Mouse (Mus musculus) limb, embryonic 10.5 days (tissue): ENCODE measurements around the gene Acta2. TPM values are rescaled to one million over a fixed set of nuclear protein-coding genes. Genes with fewer than 3 reads are reported as not detected.
"Not testable (repeated sequence)": the region's sequence is repeated elsewhere in the genome, so short reads cannot be mapped to it uniquely, and the experiment has no call there.

Experiments used
- DNase-seq: peaks from one replicate; pipeline ENCODE4 v3.0.0-alpha.2; 2017; ENCODE audit warnings: low spot score
- H3K27ac ChIP-seq: fragments of 300-500 bp; sonication (generic); 2 replicates; pipeline ENCODE4 v1.5.1; 2016; ENCODE audit warnings: mild to moderate bottlenecking
- H3K27me3 ChIP-seq: fragments of 300-500 bp; sonication (generic); 2 replicates; pipeline ENCODE4 v1.6.1; 2016; ENCODE audit warnings: low read depth, mild to moderate bottlenecking; ENCODE audit not compliant: poor library complexity, severe bottlenecking
- H3K36me3 ChIP-seq: fragments of 300-500 bp; sonication (generic); 2 replicates; pipeline ENCODE4 v1.6.1; 2016; ENCODE audit warnings: mild to moderate bottlenecking, moderate library complexity
- H3K4me1 ChIP-seq: fragments of 300-500 bp; sonication (generic); 2 replicates; pipeline ENCODE4 v1.6.1; 2016
- H3K4me3 ChIP-seq: fragments of 300-500 bp; sonication (generic); 2 replicates; pipeline ENCODE4 v1.5.1; 2016; ENCODE audit warnings: mild to moderate bottlenecking, moderate library complexity
- H3K9me3 ChIP-seq: fragments of 300-500 bp; sonication (generic); replicated peaks from 2 replicates; pipeline ENCODE4 v1.6.1; 2016; ENCODE audit warnings: mild to moderate bottlenecking
- WGBS: fragments of 180-500 bp; shearing (Covaris S2); methylation state at CpG from one replicate; pipeline ENCODE4 v1.1.7; 2016; 5-methylcytosine and 5-hydroxymethylcytosine counted together
- polyA plus RNA-seq: library from polyadenylated mRNA; unstranded; fragments of >200 nt; fragmentation: Nextera tagmentation; extraction: Ambion mirVana; gene quantifications from 2 replicates; pipeline ENCODE4 v1.2.1, GENCODE M21; 2016

Gene Acta2
- polyA plus RNA-seq, 1 experiment from 2014 or later: 19.9 TPM

GRCm38 (mm10) chr19:34209930-34210581 lies 45.3 kb downstream of the Acta2 start:
- peaks cover 6% of the 10 kb centered on the region; the same call in 1 of the 2 replicates for H3K4me1 ChIP-seq
- 75% methylated on average over 8 of the region's 8 CpGs for WGBS

GRCm38 (mm10) chr19:34209031-34209430 lies 46.4 kb downstream of the Acta2 start:
- Histone ChIP-seq H3K27me3 (no peaks in the 10 kb centered on the region), H3K9me3 (no peaks in the 10 kb centered on the region), H3K36me3 (no peaks in the 10 kb centered on the region), H3K27ac (no peak overlapping the region), H3K4me3 (no peak overlapping the region), H3K4me1 (peaks cover 6% of the 10 kb centered on the region; the same call in 1 of the 2 replicates)
- DNase-seq: no peak
- WGBS: 86% methylated on average over 3 of the region's 3 CpGs

More at GRCm38 (mm10) chr19:34209930-34210581, 45.3 kb downstream of the Acta2 start:
- DNase-seq: no peak
- Histone ChIP-seq H3K27ac (no peak overlapping the region), H3K27me3 (no peaks in the 10 kb centered on the region), H3K36me3 (no peaks in the 10 kb centered on the region), H3K9me3 (no peaks in the 10 kb centered on the region), H3K4me3 (no peak overlapping the region)

GRCm38 (mm10) chr19:34206760-34207440 lies 48.5 kb downstream of the Acta2 start:
- H3K27ac ChIP-seq: no peak overlapping the region
- H3K27me3 ChIP-seq: no peaks in the 10 kb centered on the region
- no peaks in the 10 kb centered on the region for H3K9me3 ChIP-seq
- DNase-seq: no peak
- no peak overlapping the region for H3K4me3 ChIP-seq
- 94% methylated on average over 8 of the region's 8 CpGs for WGBS
- no peaks in the 10 kb centered on the region for H3K36me3 ChIP-seq
- H3K4me1 ChIP-seq: peaks cover 6% of the 10 kb centered on the region; the same call in 1 of the 2 replicates

GRCm38 (mm10) chr19:34206128-34206527 lies 49.3 kb downstream of the Acta2 start:
- H3K9me3 ChIP-seq, H3K4me1 ChIP-seq, H3K27me3 ChIP-seq, DNase-seq, H3K4me3 ChIP-seq, H3K36me3 ChIP-seq, H3K27ac ChIP-seq: not testable (repeated sequence)
- 75% methylated on average over 4 of the region's 4 CpGs for WGBS

- Histone ChIP-seq H3K36me3 (no peaks in the 10 kb centered on the region), H3K4me3 (no peak overlapping the region), H3K4me1 (peaks cover 19% of the 10 kb centered on the region), H3K27me3 (no peaks in the 10 kb centered on the region), H3K9me3 (no peaks in the 10 kb centered on the region), H3K27ac (no peak overlapping the region)
- WGBS: 84% methylated on average over 2 of the region's 2 CpGs
- DNase-seq: no peak
Measured at GRCm38 (mm10) chr19:34202668-34203067, 52.7 kb downstream of the Acta2 start.

- no peak overlapping the region for H3K27ac ChIP-seq
- DNase-seq: no peak
- H3K4me3 ChIP-seq: no peak overlapping the region
- WGBS: 37% methylated on average over 2 of the region's 2 CpGs
- no peaks in the 10 kb centered on the region for H3K27me3 ChIP-seq
- no peaks in the 10 kb centered on the region for H3K36me3 ChIP-seq
- peaks cover 38% of the 10 kb centered on the region for H3K4me1 ChIP-seq
- no peaks in the 10 kb centered on the region for H3K9me3 ChIP-seq
Measured at GRCm38 (mm10) chr19:34199488-34199887, 55.9 kb downstream of the Acta2 start.

- no peak overlapping the region for H3K27ac ChIP-seq
- DNase-seq: no peak
- H3K36me3 ChIP-seq: no peaks in the 10 kb centered on the region
- no peak overlapping the region for H3K4me3 ChIP-seq
- peaks cover 44% of the 10 kb centered on the region for H3K4me1 ChIP-seq
- H3K27me3 ChIP-seq: no peaks in the 10 kb centered on the region
- 79% methylated on average over 4 of the region's 4 CpGs for WGBS
- no peaks in the 10 kb centered on the region for H3K9me3 ChIP-seq
Measured at GRCm38 (mm10) chr19:34198901-34199300, 56.5 kb downstream of the Acta2 start.

- WGBS: 100% methylated on average over 1 of the region's 1 CpGs
- Histone ChIP-seq H3K27me3 (no peaks in the 10 kb centered on the region), H3K36me3 (no peaks in the 10 kb centered on the region), H3K4me1 (peaks cover 52% of the 10 kb centered on the region), H3K27ac (no peak overlapping the region), H3K4me3 (no peak overlapping the region), H3K9me3 (no peaks in the 10 kb centered on the region)
- DNase-seq: no peak
Measured at GRCm38 (mm10) chr19:34198066-34198465, 57.3 kb downstream of the Acta2 start.

- WGBS: 39% methylated on average over 2 of the region's 2 CpGs
- Histone ChIP-seq H3K36me3 (no peaks in the 10 kb centered on the region), H3K27ac (0 out of 2 replicates have a peak overlapping the region, but pooled peaks have one; percentile 50), H3K4me1 (peaks cover 68% of the 10 kb centered on the region), H3K4me3 (no peak overlapping the region), H3K9me3 (no peaks in the 10 kb centered on the region), H3K27me3 (0 out of 2 replicates have a peak, but pooled peaks cover 8% of the 10 kb centered on the region)
- no peak for DNase-seq
Measured at GRCm38 (mm10) chr19:34195031-34195430, 60.4 kb downstream of the Acta2 start.

- Histone ChIP-seq H3K4me3 (peak overlapping the region; percentile 80), H3K4me1 (peaks cover 62% of the 10 kb centered on the region), H3K9me3 (no peaks in the 10 kb centered on the region), H3K27me3 (0 out of 2 replicates have a peak, but pooled peaks cover 8% of the 10 kb centered on the region), H3K27ac (peak overlapping the region; percentile 50), H3K36me3 (no peaks in the 10 kb centered on the region)
- DNase-seq: no peak
- WGBS: 85% methylated on average over 6 of the region's 6 CpGs
Measured at GRCm38 (mm10) chr19:34194132-34194745, 61.2 kb downstream of the Acta2 start.

GRCm38 (mm10) chr19:34193683-34194082 lies 61.7 kb downstream of the Acta2 start:
- DNase-seq: no peak
- H3K27me3 ChIP-seq: 0 out of 2 replicates have a peak, but pooled peaks cover 8% of the 10 kb centered on the region
- no peaks in the 10 kb centered on the region for H3K36me3 ChIP-seq
- H3K9me3 ChIP-seq: no peaks in the 10 kb centered on the region
- H3K4me1 ChIP-seq: peaks cover 57% of the 10 kb centered on the region
- peak overlapping the region; percentile 80 for H3K4me3 ChIP-seq
- 48% methylated on average over 9 of the region's 9 CpGs for WGBS
- peak overlapping the region; percentile 44 for H3K27ac ChIP-seq

GRCm38 (mm10) chr19:34193149-34193548 lies 62.2 kb downstream of the Acta2 start:
- Histone ChIP-seq H3K36me3 (no peaks in the 10 kb centered on the region), H3K4me3 (peak overlapping the region; percentile 80), H3K27ac (peak overlapping the region; percentile 44), H3K27me3 (0 out of 2 replicates have a peak, but pooled peaks cover 8% of the 10 kb centered on the region), H3K9me3 (no peaks in the 10 kb centered on the region), H3K4me1 (peaks cover 53% of the 10 kb centered on the region)
- 7% methylated on average over 9 of the region's 9 CpGs for WGBS
- no peak for DNase-seq
